Mouse (Mus musculus) testis, adult 2 months (tissue): Measurements from ENCODE around the gene Cbx7.

Experiments used
- CTCF ChIP-seq: fragments of 200-500 bp; IDR thresholded peaks from 2 replicates; pipeline ENCODE4 v1.5.1; 2012; ENCODE audit warnings: low read depth, mild to moderate bottlenecking, inconsistent platforms, low read length, moderate library complexity; ENCODE audit not compliant: control insufficient read depth, insufficient read depth, insufficient replicate concordance
- POLR2A ChIP-seq: fragments of 200-500 bp; IDR thresholded peaks from 2 replicates; pipeline ENCODE4 v1.6.1; 2012; ENCODE audit warnings: low read depth, mild to moderate bottlenecking, inconsistent platforms, low read length, moderate library complexity; ENCODE audit not compliant: control insufficient read depth

DNA sequence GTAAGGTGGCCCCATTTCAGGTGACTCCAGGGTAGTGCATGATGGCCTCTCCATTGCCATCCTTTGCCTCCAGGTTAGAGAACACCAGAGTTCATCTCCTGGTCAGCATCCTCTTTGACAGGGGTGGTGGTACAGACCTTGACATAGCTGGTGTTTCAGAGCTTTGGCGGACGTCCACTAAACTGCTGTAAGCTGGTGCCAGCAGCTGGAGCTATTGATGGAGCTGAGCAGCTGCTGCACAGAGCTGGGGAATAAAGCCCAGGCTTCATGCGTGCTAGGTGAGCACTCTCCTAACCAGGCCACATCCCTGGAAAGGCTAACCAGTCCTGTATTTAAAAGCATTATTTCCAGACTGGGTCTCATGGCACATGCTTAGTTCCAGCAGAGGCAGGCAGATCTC lies 90.4 kb downstream of the Cbx7 start:
- TF ChIP-seq POLR2A (no peak), CTCF (no peak)
